ENCODE assay signal across 8 mouse cellular contexts in genomic region chr10:118870201-118870980, GRCm38 (mm10). TPM values are rescaled to one million over a fixed set of nuclear protein-coding genes. Genes with fewer than 3 reads are reported as not detected.
DNase-seq lines count a peak whose midpoint lies in the region; ATAC-seq and TF ChIP-seq lines count a peak whose summit lies in the region.

Dyrk2 (minus strand) TSS chr10:118870209.

- no peak for ATAC-seq in cerebellum, adult (ENCODE audit: insufficient number of reproducible peaks, low FRiP score, low TSS enrichment)
- ATAC-seq in embryonic facial prominence, embryonic 15.5 days (ENCODE audit: insufficient number of reproducible peaks, low FRiP score, low TSS enrichment, low read depth): no peak
- no peak for ATAC-seq in heart, embryonic 16.5 days (replicated peaks; ENCODE audit: extremely low read depth, insufficient read depth, low FRiP score)
- no peak for ATAC-seq in lung, postnatal 0 days

- DNase-seq in cerebellum, adult 11 months: peak; percentile 20
- DNase-seq in adrenal gland, adult 8-10 months: peak; percentile 21
- DNase-seq in kidney, postnatal 4 days: peak; percentile 50 to 57
- peak; percentile 41 for DNase-seq in lung, postnatal 0 days (ENCODE audit: low spot score)
- peak; percentile 81 for DNase-seq in retina, postnatal 1 day

- H3K4me1 ChIP-seq in embryonic facial prominence, embryonic 15.5 days: peaks cover 26% of the 10 kb centered on the region
- H3K4me1 ChIP-seq in heart, embryonic 16.5 days (ENCODE audit: control insufficient read depth, insufficient read depth, low read length): peaks cover 23% of the 10 kb centered on the region
- peaks cover 19% of the 10 kb centered on the region; the same call in 1 of the 2 replicates for H3K4me1 ChIP-seq in lung, postnatal 0 days (ENCODE audit: insufficient read depth, low read depth, low read length)

- H3K4me2 ChIP-seq in embryonic facial prominence, embryonic 15.5 days (replicated peaks): peak within 1 kb of the TSS; percentile 99
- H3K4me2 ChIP-seq in heart, embryonic 16.5 days (ENCODE audit: low read depth, low read length): peak within 1 kb of the TSS; percentile 100
- H3K4me2 ChIP-seq in lung, postnatal 0 days (replicated peaks; ENCODE audit: low read depth, low read length): peak within 1 kb of the TSS; percentile 78

- TF ChIP-seq EP300 in lung, postnatal 0 days (IDR thresholded peaks at IDR 0.05): no peak

- TF ChIP-seq CTCF in lung, postnatal 0 days (IDR thresholded peaks at IDR 0.05): no peak

- WGBS in embryonic facial prominence, embryonic 15.5 days: 5% methylated on average over 16 of the region's 16 CpGs
- WGBS in heart, embryonic 16.5 days: 15% methylated on average over 16 of the region's 16 CpGs
- 14% methylated on average over 16 of the region's 16 CpGs for WGBS in lung, postnatal 0 days

- peak within 1 kb of the TSS; percentile 33 for H3K9ac ChIP-seq in embryonic facial prominence, embryonic 15.5 days
- H3K9ac ChIP-seq in heart, embryonic 16.5 days (ENCODE audit: low read length): peak within 1 kb of the TSS; percentile 87
- H3K9ac ChIP-seq in lung, postnatal 0 days (replicated peaks; ENCODE audit: low read depth): peak within 1 kb of the TSS; percentile 24; the same call in 1 of the 2 replicates

- no peaks in the 10 kb centered on the region for H3K9me3 ChIP-seq in embryonic facial prominence, embryonic 15.5 days (replicated peaks)
- H3K9me3 ChIP-seq in heart, embryonic 16.5 days (replicated peaks; ENCODE audit: control insufficient read depth, low read length): peaks cover 5% of the 10 kb centered on the region; the same call in 1 of the 2 replicates
- no peaks in the 10 kb centered on the region for H3K9me3 ChIP-seq in lung, postnatal 0 days (ENCODE audit: low read length)

- no peaks in the 10 kb centered on the region for H3K27me3 ChIP-seq in embryonic facial prominence, embryonic 15.5 days
- no peaks in the 10 kb centered on the region for H3K27me3 ChIP-seq in heart, embryonic 16.5 days (ENCODE audit: control insufficient read depth, insufficient read depth, low read length)
- H3K27me3 ChIP-seq in lung, postnatal 0 days (replicated peaks; ENCODE audit: insufficient read depth, low read length): no peaks in the 10 kb centered on the region

- H3K36me3 ChIP-seq in embryonic facial prominence, embryonic 15.5 days: 0 out of 2 replicates have a peak, but pooled peaks cover 1% of the 10 kb centered on the region
- 0 out of 2 replicates have a peak, but pooled peaks cover 1% of the 10 kb centered on the region for H3K36me3 ChIP-seq in heart, embryonic 16.5 days (ENCODE audit: control insufficient read depth, insufficient read depth)
- no peaks in the 10 kb centered on the region; the same call in 1 of the 2 replicates for H3K36me3 ChIP-seq in lung, postnatal 0 days (ENCODE audit: insufficient read depth, low read length)

- peak within 1 kb of the TSS; percentile 84 for H3K4me3 ChIP-seq in embryonic facial prominence, embryonic 15.5 days (replicated peaks)
- peak within 1 kb of the TSS; percentile 98 for H3K4me3 ChIP-seq in heart, embryonic 16.5 days (ENCODE audit: low read length)
- H3K4me3 ChIP-seq in lung, postnatal 0 days (ENCODE audit: low read depth, low read length): peak within 1 kb of the TSS; percentile 98

- peak within 1 kb of the TSS; percentile 96 for H3K27ac ChIP-seq in embryonic facial prominence, embryonic 15.5 days (replicated peaks)
- H3K27ac ChIP-seq in heart, embryonic 16.5 days (ENCODE audit: low read length): peak within 1 kb of the TSS; percentile 99
- peak within 1 kb of the TSS; percentile 97 for H3K27ac ChIP-seq in lung, postnatal 0 days (ENCODE audit: low read length)

RNA-seq across cellular contexts. Expression of gene Dyrk2, which starts in this region (rescaled TPM):
- 10 to 100 TPM; 16.1 to 34.9 (median 26.4) TPM for total RNA-seq in adrenal gland, adult 8-10 months (2022)
- polyA plus RNA-seq in embryonic facial prominence, embryonic 15.5 days (2015; fragmentation: Nextera tagmentation; extraction: Ambion mirVana): 9.3 and 9.8 TPM in 2 replicates
- polyA plus RNA-seq in heart, embryonic 16.5 days (2015; fragmentation: Nextera tagmentation; extraction: Ambion mirVana): 10.2 and 10.7 TPM in 2 replicates
- polyA plus RNA-seq in lung, postnatal 0 days (2015; fragmentation: Nextera tagmentation; extraction: Ambion mirVana): 7.0 and 9.4 TPM in 2 replicates

Comparison
In these comparisons a context has a peak if more than half of its experiments do, and no peak if none do; other contexts are left out.
1. DNase-seq: peak in every context shown above with its lines; median percentile 81 in retina, postnatal 1 day; 54 in kidney, postnatal 4 days; 41 in lung, postnatal 0 days; 21 in adrenal gland, adult 8-10 months; 20 in cerebellum, adult 11 months.
2. H3K9ac ChIP-seq: peak in every context shown above with its lines; median percentile 87 in heart, embryonic 16.5 days; 33 in embryonic facial prominence, embryonic 15.5 days; 24 in lung, postnatal 0 days.